Mouse (Mus musculus) erythroblast, embryonic 14.5 days (primary cell): ENCODE measurements around the gene Wap. TPM values are rescaled to one million over a fixed set of nuclear protein-coding genes. Genes with fewer than 3 reads are reported as not detected.

Experiments used
- H3K27me3 ChIP-seq: 2 replicates; pipeline ENCODE4 v1.6.1; 2012; ENCODE audit warnings: inconsistent platforms; ENCODE audit not compliant: control insufficient read depth
- H3K36me3 ChIP-seq: 2 replicates; pipeline ENCODE4 v1.6.1; 2012; ENCODE audit warnings: mild to moderate bottlenecking, inconsistent platforms; ENCODE audit not compliant: control insufficient read depth
- H3K4me1 ChIP-seq: 2 replicates; pipeline ENCODE4 v1.6.1; 2012; ENCODE audit warnings: inconsistent platforms; ENCODE audit not compliant: control insufficient read depth
- H3K4me3 ChIP-seq: replicated peaks from 2 replicates; pipeline ENCODE3; 2012; ENCODE audit warnings: moderate library complexity, mild to moderate bottlenecking, inconsistent platforms
- H3K9me3 ChIP-seq: 2 replicates; pipeline ENCODE4 v1.6.1; 2012; ENCODE audit warnings: low read length, inconsistent platforms, mixed read lengths; ENCODE audit not compliant: control insufficient read depth
- GATA1 ChIP-seq: IDR thresholded peaks from 2 replicates; pipeline ENCODE4 v1.6.1; 2012; ENCODE audit warnings: low read length, inconsistent platforms, mixed read lengths
- TAL1 ChIP-seq: IDR thresholded peaks from 3 replicates; pipeline ENCODE4 v1.6.1; 2012; ENCODE audit warnings: low read length, inconsistent platforms, mixed read lengths
- polyA plus RNA-seq: library from polyadenylated mRNA; stranded (reverse); fragments of >175 nt; gene quantifications from 2 replicates; pipeline ENCODE4 v1.2.3, GENCODE M21; 2012

Gene Wap
- polyA plus RNA-seq, 1 experiment: not detected

- Histone ChIP-seq H3K36me3 (peaks cover 86% of the 10 kb centered on the region), H3K27me3 (no peaks in the 10 kb centered on the region), H3K9me3 (no peaks in the 10 kb centered on the region), H3K4me1 (peaks cover 97% of the 10 kb centered on the region), H3K4me3 (no peak overlapping the region)
- TF ChIP-seq TAL1: no peak
These were observed 43.1 kb downstream of the Wap start for GRCm38 (mm10) chr11:6595339-6595738.

- peaks cover 97% of the 10 kb centered on the region for H3K4me1 ChIP-seq
- H3K36me3 ChIP-seq: peaks cover 91% of the 10 kb centered on the region
- TF ChIP-seq GATA1 (no peak), TAL1 (no peak)
- H3K4me3 ChIP-seq: no peak overlapping the region
- H3K27me3 ChIP-seq: no peaks in the 10 kb centered on the region
- no peaks in the 10 kb centered on the region for H3K9me3 ChIP-seq
These were observed 43.6 kb downstream of the Wap start for GRCm38 (mm10) chr11:6594845-6595244.

- Histone ChIP-seq H3K9me3 (no peaks in the 10 kb centered on the region), H3K36me3 (peaks cover 96% of the 10 kb centered on the region), H3K4me1 (peaks cover 96% of the 10 kb centered on the region), H3K4me3 (no peak overlapping the region), H3K27me3 (no peaks in the 10 kb centered on the region)
- TF ChIP-seq GATA1 (no peak), TAL1 (no peak)
These were observed 45.0 kb downstream of the Wap start for GRCm38 (mm10) chr11:6593406-6593805.

GRCm38 (mm10) chr11:6590933-6591675 is 47.3 kb downstream of the Wap start:
- Histone ChIP-seq H3K9me3 (no peaks in the 10 kb centered on the region), H3K36me3 (peaks cover 93% of the 10 kb centered on the region), H3K4me3 (peak overlapping the region; percentile 33), H3K27me3 (no peaks in the 10 kb centered on the region), H3K4me1 (peaks cover 93% of the 10 kb centered on the region)
- TF ChIP-seq GATA1: peak; percentile 51
- TF ChIP-seq TAL1: peak; percentile 63

GRCm38 (mm10) chr11:6589838-6590237 is 48.6 kb downstream of the Wap start:
- Histone ChIP-seq H3K36me3 (peaks cover 93% of the 10 kb centered on the region), H3K27me3 (no peaks in the 10 kb centered on the region), H3K4me3 (no peak overlapping the region), H3K9me3 (no peaks in the 10 kb centered on the region), H3K4me1 (peaks cover 92% of the 10 kb centered on the region)
- TF ChIP-seq GATA1: no peak
- no peak for TF ChIP-seq TAL1

- H3K27me3 ChIP-seq: no peaks in the 10 kb centered on the region
- H3K9me3 ChIP-seq: no peaks in the 10 kb centered on the region
- no peak overlapping the region for H3K4me3 ChIP-seq
- H3K4me1 ChIP-seq: peaks cover 81% of the 10 kb centered on the region
- H3K36me3 ChIP-seq: peaks cover 87% of the 10 kb centered on the region
- TF ChIP-seq GATA1 (no peak), TAL1 (no peak)
These were observed 50.1 kb downstream of the Wap start for GRCm38 (mm10) chr11:6588295-6588694.

GRCm38 (mm10) chr11:6587249-6587940 is 51.0 kb downstream of the Wap start:
- H3K4me3 ChIP-seq: no peak overlapping the region
- no peaks in the 10 kb centered on the region for H3K27me3 ChIP-seq
- no peaks in the 10 kb centered on the region for H3K9me3 ChIP-seq
- peaks cover 72% of the 10 kb centered on the region for H3K4me1 ChIP-seq
- no peak for TF ChIP-seq TAL1
- TF ChIP-seq GATA1: no peak
- peaks cover 84% of the 10 kb centered on the region for H3K36me3 ChIP-seq

- Histone ChIP-seq H3K9me3 (no peaks in the 10 kb centered on the region), H3K27me3 (no peaks in the 10 kb centered on the region), H3K36me3 (peaks cover 80% of the 10 kb centered on the region), H3K4me1 (peaks cover 65% of the 10 kb centered on the region), H3K4me3 (no peak overlapping the region)
- TF ChIP-seq GATA1 (no peak), TAL1 (no peak)
These were observed 51.8 kb downstream of the Wap start for GRCm38 (mm10) chr11:6586660-6587059.

GRCm38 (mm10) chr11:6585748-6586147 is 52.7 kb downstream of the Wap start:
- TF ChIP-seq GATA1: no peak
- no peak for TF ChIP-seq TAL1
- Histone ChIP-seq H3K27me3 (no peaks in the 10 kb centered on the region), H3K4me3 (no peak overlapping the region), H3K36me3 (peaks cover 74% of the 10 kb centered on the region), H3K4me1 (peaks cover 56% of the 10 kb centered on the region), H3K9me3 (no peaks in the 10 kb centered on the region)

Other genes starting within 250 kb of the Wap start
- gene Zmiz2, start 249.6 kb downstream of the Wap start, polyA plus RNA-seq: 13.1 and 13.2 TPM in 2 replicates
- gene Ppia, start 223.2 kb downstream of the Wap start, polyA plus RNA-seq: 5.4 and 5.5 TPM in 2 replicates
- gene H2afv, start 194.2 kb downstream of the Wap start, polyA plus RNA-seq: 4.5 and 8.0 TPM in 2 replicates
- gene Purb, start 162.7 kb downstream of the Wap start, polyA plus RNA-seq: 0.79 and 0.95 TPM in 2 replicates
- 0.15 and 0.20 TPM in 2 replicates for gene Myo1g, start 117.7 kb downstream of the Wap start, polyA plus RNA-seq
- 2.3 and 2.8 TPM in 2 replicates for gene Ccm2, start 91.8 kb downstream of the Wap start, polyA plus RNA-seq
- gene Nacad, start 32.6 kb downstream of the Wap start, polyA plus RNA-seq: 1.7 and 3.1 TPM in 2 replicates
- gene Tbrg4, start 12.6 kb downstream of the Wap start, polyA plus RNA-seq: 6.6 and 9.6 TPM in 2 replicates
- gene Ramp3, start 19.9 kb upstream of the Wap start, polyA plus RNA-seq: not detected in 2 replicates
- gene Gm11983, start 199.0 kb upstream of the Wap start, polyA plus RNA-seq: not detected in 2 replicates